Mouse (Mus musculus): ENCODE data around the gene Igsf8. TPM values are rescaled to one million over a fixed set of nuclear protein-coding genes. Genes with fewer than 3 reads are reported as not detected.

Igsf8 gene
- polyA plus RNA-seq (2015; fragmentation: Nextera tagmentation; extraction: Ambion mirVana) = 48.9 and 54.4 TPM in 2 replicates

- Histone ChIP-seq H3K9ac (no peak within 1 kb of the TSS), H3K27ac (no peak within 1 kb of the TSS), H3K9me3 (replicated peaks) (peaks cover 3% of the 10 kb centered on the region; the same call in 1 of the 2 replicates), H3K27me3 (no peaks in the 10 kb centered on the region), H3K4me1 (no peaks in the 10 kb centered on the region), H3K36me3 (no peaks in the 10 kb centered on the region), H3K4me3 (replicated peaks) (no peak within 1 kb of the TSS), H3K4me2 (no peak within 1 kb of the TSS)
- no peak for ATAC-seq (replicated peaks; ENCODE audit: low FRiP score)
- 62% methylated on average over 8 of the region's 8 CpGs for WGBS
These were observed at the start of gene Igsf8 for GRCm38 (mm10) chr1:172261477-172262078. TSS of gene Igsf8 (plus strand) at chr1:172261641.

- Histone ChIP-seq H3K36me3 (no peaks in the 10 kb centered on the region), H3K27ac (0 out of 2 replicates have a peak overlapping the region, but pooled peaks have one; percentile 10), H3K4me3 (replicated peaks) (no peak overlapping the region), H3K9me3 (replicated peaks) (no peaks in the 10 kb centered on the region), H3K4me1 (peaks cover 24% of the 10 kb centered on the region), H3K4me2 (no peak overlapping the region), H3K27me3 (no peaks in the 10 kb centered on the region), H3K9ac (no peak overlapping the region)
- 61% methylated on average over 5 of the region's 5 CpGs for WGBS
- no peak for ATAC-seq (replicated peaks; ENCODE audit: low FRiP score)
These were observed 48.7 kb upstream of the Igsf8 start for GRCm38 (mm10) chr1:172212776-172213175.

- Histone ChIP-seq H3K4me1 (peaks cover 33% of the 10 kb centered on the region), H3K4me3 (replicated peaks) (no peak overlapping the region), H3K36me3 (no peaks in the 10 kb centered on the region), H3K9me3 (replicated peaks) (no peaks in the 10 kb centered on the region), H3K27me3 (no peaks in the 10 kb centered on the region), H3K4me2 (no peak overlapping the region), H3K9ac (no peak overlapping the region), H3K27ac (peak overlapping the region; percentile 23; the same call in 1 of the 2 replicates)
- no peak for ATAC-seq (replicated peaks; ENCODE audit: low FRiP score)
- 80% methylated on average over 4 of the region's 4 CpGs for WGBS
These were observed 47.7 kb upstream of the Igsf8 start for GRCm38 (mm10) chr1:172213771-172214170.

GRCm38 (mm10) chr1:172214748-172215147, 46.7 kb upstream of the Igsf8 start:
- Histone ChIP-seq H3K9me3 (replicated peaks) (no peaks in the 10 kb centered on the region), H3K27me3 (no peaks in the 10 kb centered on the region), H3K4me1 (peaks cover 42% of the 10 kb centered on the region), H3K27ac (no peak overlapping the region), H3K4me3 (replicated peaks) (no peak overlapping the region), H3K36me3 (no peaks in the 10 kb centered on the region), H3K9ac (no peak overlapping the region), H3K4me2 (no peak overlapping the region)
- 71% methylated on average over 3 of the region's 3 CpGs for WGBS
- ATAC-seq (replicated peaks; ENCODE audit: low FRiP score) = no peak

- Histone ChIP-seq H3K4me3 (replicated peaks) (0 out of 2 replicates have a peak overlapping the region, but pooled peaks have one; percentile 5), H3K9ac (0 out of 2 replicates have a peak overlapping the region, but pooled peaks have one; percentile 14), H3K36me3 (no peaks in the 10 kb centered on the region), H3K4me1 (peaks cover 66% of the 10 kb centered on the region), H3K9me3 (replicated peaks) (no peaks in the 10 kb centered on the region), H3K27me3 (no peaks in the 10 kb centered on the region), H3K4me2 (peak overlapping the region; percentile 48), H3K27ac (peak overlapping the region; percentile 84)
- 0% methylated on average over 5 of the region's 5 CpGs for WGBS
- ATAC-seq (replicated peaks; ENCODE audit: low FRiP score) = peak; percentile 27
These were observed 44.3 kb upstream of the Igsf8 start for GRCm38 (mm10) chr1:172217148-172217547.

GRCm38 (mm10) chr1:172218164-172218910, 43.1 kb upstream of the Igsf8 start:
- H3K36me3 ChIP-seq = no peaks in the 10 kb centered on the region
- no peak overlapping the region for H3K9ac ChIP-seq
- no peak overlapping the region for H3K4me2 ChIP-seq
- no peaks in the 10 kb centered on the region for H3K9me3 ChIP-seq (replicated peaks)
- H3K4me1 ChIP-seq = peaks cover 61% of the 10 kb centered on the region
- 52% methylated on average over 15 of the region's 15 CpGs for WGBS
- no peak for ATAC-seq (replicated peaks; ENCODE audit: low FRiP score)
- no peak overlapping the region for H3K4me3 ChIP-seq (replicated peaks)
- no peaks in the 10 kb centered on the region for H3K27me3 ChIP-seq
- H3K27ac ChIP-seq = peak overlapping the region; percentile 60; the same call in 1 of the 2 replicates

- no peak for ATAC-seq (replicated peaks; ENCODE audit: low FRiP score)
- Histone ChIP-seq H3K4me3 (replicated peaks) (no peak within 1 kb of the TSS), H3K4me2 (no peak within 1 kb of the TSS; the same call in 1 of the 2 replicates), H3K9ac (no peak within 1 kb of the TSS), H3K4me1 (peaks cover 56% of the 10 kb centered on the region), H3K9me3 (replicated peaks) (no peaks in the 10 kb centered on the region), H3K27ac (peak within 1 kb of the TSS; percentile 85), H3K36me3 (no peaks in the 10 kb centered on the region), H3K27me3 (no peaks in the 10 kb centered on the region)
- 81% methylated on average over 19 of the region's 19 CpGs for WGBS
These were observed 41.7 kb upstream of the Igsf8 start, which contains the start of gene Casq1 for GRCm38 (mm10) chr1:172219451-172220406. TSS of gene Casq1 (minus strand) at chr1:172219868.

- peak; percentile 19; the same call in 1 of the 2 replicates for ATAC-seq (replicated peaks; ENCODE audit: low FRiP score)
- no peak overlapping the region; the same call in 1 of the 2 replicates for H3K4me2 ChIP-seq
- WGBS = 43% methylated on average over 10 of the region's 10 CpGs
These were observed 41.0 kb upstream of the Igsf8 start for GRCm38 (mm10) chr1:172220414-172220813.

GRCm38 (mm10) chr1:172221297-172222063, 40.0 kb upstream of the Igsf8 start:
- ATAC-seq (replicated peaks; ENCODE audit: low FRiP score) = peak; percentile 68
- Histone ChIP-seq H3K27me3 (no peaks in the 10 kb centered on the region), H3K4me3 (replicated peaks) (no peak overlapping the region), H3K4me1 (peaks cover 56% of the 10 kb centered on the region), H3K9me3 (replicated peaks) (no peaks in the 10 kb centered on the region), H3K9ac (no peak overlapping the region), H3K4me2 (no peak overlapping the region), H3K27ac (peak overlapping the region; percentile 85), H3K36me3 (no peaks in the 10 kb centered on the region)
- WGBS = 19% methylated on average over 11 of the region's 11 CpGs

More at GRCm38 (mm10) chr1:172220414-172220813, 41.0 kb upstream of the Igsf8 start:
- Histone ChIP-seq H3K4me3 (replicated peaks) (no peak overlapping the region), H3K27me3 (no peaks in the 10 kb centered on the region), H3K9ac (no peak overlapping the region), H3K27ac (peak overlapping the region; percentile 85), H3K36me3 (no peaks in the 10 kb centered on the region), H3K9me3 (replicated peaks) (no peaks in the 10 kb centered on the region), H3K4me1 (peaks cover 56% of the 10 kb centered on the region)

- no peaks in the 10 kb centered on the region for H3K27me3 ChIP-seq
- no peak overlapping the region for H3K27ac ChIP-seq
- no peak for ATAC-seq (replicated peaks; ENCODE audit: low FRiP score)
- WGBS = 79% methylated on average over 2 of the region's 2 CpGs
- no peak overlapping the region for H3K4me3 ChIP-seq (replicated peaks)
- H3K4me1 ChIP-seq = no peaks in the 10 kb centered on the region
- H3K36me3 ChIP-seq = no peaks in the 10 kb centered on the region
- H3K9me3 ChIP-seq (replicated peaks) = no peaks in the 10 kb centered on the region
- no peak overlapping the region for H3K4me2 ChIP-seq
- H3K9ac ChIP-seq = no peak overlapping the region
These were observed 33.2 kb upstream of the Igsf8 start for GRCm38 (mm10) chr1:172228209-172228608.

GRCm38 (mm10) chr1:172229215-172229614, 32.2 kb upstream of the Igsf8 start:
- ATAC-seq (replicated peaks; ENCODE audit: low FRiP score) = no peak
- Histone ChIP-seq H3K9ac (no peak overlapping the region), H3K9me3 (replicated peaks) (no peaks in the 10 kb centered on the region), H3K4me3 (replicated peaks) (no peak overlapping the region), H3K27ac (no peak overlapping the region), H3K36me3 (no peaks in the 10 kb centered on the region), H3K4me1 (no peaks in the 10 kb centered on the region), H3K4me2 (no peak overlapping the region), H3K27me3 (no peaks in the 10 kb centered on the region)
- WGBS = 79% methylated on average over 1 of the region's 1 CpGs

Measured in kidney, embryonic 15.5 days (tissue).